Mouse (Mus musculus) c-Kit-positive CD71-negative TER-119-negative erythroid progenitor cells, embryonic 14.5 days (primary cell): ENCODE results near the gene Tmem205.

Experiments
- DNase-seq: peaks from one replicate; pipeline ENCODE4 v3.0.0-alpha.2; 2013; ENCODE audit warnings: low read depth

Gene Tmem205

DNA sequence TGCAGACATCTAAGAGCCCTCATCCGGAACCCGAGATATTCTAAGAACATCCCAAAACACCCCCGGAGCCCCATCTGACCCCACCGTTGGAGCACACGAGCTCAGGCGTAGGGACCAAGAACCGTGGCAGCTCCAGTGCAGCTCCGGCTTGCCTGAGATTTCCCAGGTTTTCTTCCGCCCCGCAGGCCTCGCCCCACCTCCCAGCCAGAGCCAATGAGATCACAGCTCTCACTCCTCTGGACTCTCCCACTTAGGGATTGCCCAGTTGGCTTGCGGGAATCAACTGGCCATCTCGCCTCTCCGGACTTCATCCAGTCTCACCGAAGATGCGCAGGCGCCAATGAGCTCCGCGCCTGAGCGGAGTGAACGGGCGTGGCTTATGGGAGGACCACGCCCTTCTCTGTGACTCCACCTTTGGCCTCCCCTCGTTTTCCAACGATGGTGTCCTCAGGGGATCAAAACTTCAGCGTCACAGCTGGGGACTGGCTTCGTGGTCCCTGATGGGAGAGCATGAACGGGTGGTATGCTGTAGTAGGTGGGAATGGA lies at the start of gene Tmem205, which contains the start of gene Ccdc159:
TSS of gene Tmem205 (minus strand) at position 349 of the 546 bp plus-strand sequence.
TSS of gene Ccdc159 (plus strand) at position 264 of the 546 bp plus-strand sequence.
- peak; percentile 78 for DNase-seq

DNA sequence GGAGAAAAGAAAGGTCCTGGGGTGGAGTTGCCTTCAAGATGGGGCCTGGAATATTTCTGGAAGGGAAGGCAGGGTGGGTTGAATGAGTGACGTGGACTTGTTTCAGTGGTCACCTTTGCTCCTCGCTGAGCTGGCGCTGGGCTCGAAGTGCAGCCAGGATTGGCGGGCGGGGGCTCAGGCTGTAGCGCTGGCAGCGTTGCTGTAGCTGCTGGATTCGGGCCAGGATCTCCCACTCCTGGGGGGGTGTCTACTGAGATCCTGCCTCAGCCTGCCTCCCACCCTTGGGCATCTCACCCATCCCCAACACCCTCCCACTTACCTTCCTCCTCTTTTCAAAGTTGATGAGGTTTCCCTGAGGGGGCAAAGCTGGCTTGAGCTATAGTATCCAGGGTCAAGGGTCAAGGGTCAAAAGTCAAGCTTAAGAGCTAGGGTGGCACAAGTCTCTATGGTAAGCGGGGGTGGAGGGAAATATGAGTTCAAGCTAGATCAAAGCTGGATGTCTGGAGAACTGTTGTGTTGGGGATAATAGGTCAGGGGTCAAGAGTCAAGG lies 49.3 kb upstream of the Tmem205 start:
- no peak for DNase-seq

DNA sequence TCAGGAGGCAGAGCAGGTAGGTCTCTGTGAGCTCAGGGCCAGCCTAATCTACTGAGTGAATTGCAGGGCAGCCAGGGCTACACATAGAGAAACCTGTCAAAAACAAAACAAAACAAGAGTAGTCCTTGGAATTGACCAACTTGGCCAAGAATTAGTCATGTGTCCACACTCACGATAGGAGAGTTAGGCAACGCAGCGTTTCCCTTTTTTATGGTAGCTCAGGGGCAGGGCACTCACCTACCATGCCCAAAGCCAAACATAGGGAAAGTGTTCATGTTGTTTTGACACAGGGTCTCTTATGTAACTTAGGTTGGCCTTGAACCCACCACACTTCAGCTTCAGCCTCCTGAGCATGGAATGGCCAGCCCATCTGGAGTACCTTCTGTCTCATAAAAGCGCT lies 41.9 kb upstream of the Tmem205 start:
- DNase-seq, result no peak

DNA sequence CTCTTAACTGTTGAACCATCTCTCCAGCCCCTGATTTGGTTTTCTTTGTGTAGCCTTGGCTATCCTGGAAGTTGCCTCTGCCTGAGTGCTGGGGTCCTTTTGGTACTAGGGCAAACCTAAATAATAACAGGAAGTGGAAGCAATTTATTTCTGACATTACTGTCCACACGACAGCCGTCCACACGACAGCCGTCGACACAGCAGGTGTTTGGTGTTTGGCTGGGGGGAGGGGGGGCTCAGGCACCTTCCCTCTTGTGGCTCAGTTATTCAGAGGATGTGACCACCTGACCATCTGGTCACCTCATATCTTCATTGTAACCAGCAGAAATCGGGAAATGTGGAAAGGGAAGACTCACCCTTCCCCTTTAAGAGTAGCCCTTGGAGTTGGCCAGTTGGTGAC lies 41.5 kb upstream of the Tmem205 start:
- DNase-seq, result no peak

DNA sequence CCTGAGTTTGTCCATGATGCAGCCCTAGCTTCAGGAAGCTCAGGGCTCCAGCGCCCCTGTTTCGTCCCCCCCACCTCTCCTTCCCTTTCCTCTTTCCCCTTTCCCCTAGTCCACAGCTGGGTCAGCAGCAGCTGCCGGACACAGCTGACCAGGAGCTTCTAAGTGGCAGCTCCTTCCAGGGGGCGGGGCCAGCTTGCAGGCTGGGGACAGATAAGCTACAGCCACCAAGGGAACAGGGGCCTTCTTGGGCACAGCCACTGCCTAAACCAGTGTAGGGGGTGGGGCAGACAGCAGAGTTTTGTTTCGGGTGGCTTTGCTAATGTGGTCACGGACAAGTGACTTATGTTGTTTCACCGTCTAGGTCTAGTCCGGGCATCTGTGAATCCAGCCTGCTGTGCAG lies 36.1 kb upstream of the Tmem205 start, which contains the start of gene Epor:
TSS of gene Epor (minus strand) at position 90 of the 400 bp plus-strand sequence.
- no peak for DNase-seq

DNA sequence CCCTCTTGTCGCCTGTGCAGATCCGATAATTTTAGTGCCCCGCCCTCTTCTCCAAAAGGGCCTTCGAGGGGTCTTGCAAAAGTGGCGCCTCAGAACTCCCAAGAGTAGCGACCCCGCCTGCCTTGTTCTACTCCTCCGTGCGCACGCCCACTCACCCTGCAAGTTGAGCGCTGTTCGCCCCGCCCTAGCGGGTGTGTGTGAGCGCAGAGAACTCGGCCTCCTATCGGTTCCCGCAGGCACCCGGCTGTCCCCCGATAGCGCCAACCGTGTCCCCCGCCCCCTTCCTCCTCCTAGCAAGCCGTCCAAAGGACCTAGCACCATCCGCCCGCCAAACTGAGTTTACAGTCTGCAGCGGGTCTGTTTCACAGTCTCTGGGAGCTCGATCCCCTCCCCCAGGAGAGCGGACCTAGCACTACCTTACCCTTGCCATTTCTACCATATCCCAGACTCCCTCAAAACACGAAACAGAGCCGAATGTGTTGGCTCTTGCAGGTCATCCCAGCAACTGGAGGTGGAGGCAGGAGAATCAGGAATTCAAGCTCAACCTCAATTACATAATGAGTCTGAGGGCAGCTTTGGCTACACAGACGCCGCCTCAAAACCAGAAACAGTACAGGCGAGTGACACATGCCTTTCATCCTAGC lies 35.2 kb upstream of the Tmem205 start:
- peak; percentile 89 for DNase-seq

DNA sequence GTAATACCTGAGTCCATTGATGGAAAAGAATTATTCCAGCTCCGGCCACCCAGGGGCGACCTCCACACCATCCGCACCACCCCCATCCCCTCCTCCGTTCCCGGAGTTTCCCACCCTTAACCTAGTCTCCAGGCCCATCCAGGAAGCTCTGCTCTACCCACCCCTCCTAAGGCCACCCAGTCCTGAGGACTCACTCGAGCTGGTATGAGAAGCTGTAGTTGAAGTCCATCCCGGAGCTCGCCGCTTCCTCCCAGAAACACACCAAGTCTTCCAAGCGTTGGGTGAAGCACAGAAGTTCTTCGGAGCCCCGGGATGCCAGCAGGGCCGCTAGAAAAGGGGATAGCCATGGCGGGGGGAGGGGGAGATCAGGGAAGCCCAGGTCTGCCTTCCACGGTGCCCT lies 34.7 kb upstream of the Tmem205 start:
- DNase-seq, result no peak

DNA sequence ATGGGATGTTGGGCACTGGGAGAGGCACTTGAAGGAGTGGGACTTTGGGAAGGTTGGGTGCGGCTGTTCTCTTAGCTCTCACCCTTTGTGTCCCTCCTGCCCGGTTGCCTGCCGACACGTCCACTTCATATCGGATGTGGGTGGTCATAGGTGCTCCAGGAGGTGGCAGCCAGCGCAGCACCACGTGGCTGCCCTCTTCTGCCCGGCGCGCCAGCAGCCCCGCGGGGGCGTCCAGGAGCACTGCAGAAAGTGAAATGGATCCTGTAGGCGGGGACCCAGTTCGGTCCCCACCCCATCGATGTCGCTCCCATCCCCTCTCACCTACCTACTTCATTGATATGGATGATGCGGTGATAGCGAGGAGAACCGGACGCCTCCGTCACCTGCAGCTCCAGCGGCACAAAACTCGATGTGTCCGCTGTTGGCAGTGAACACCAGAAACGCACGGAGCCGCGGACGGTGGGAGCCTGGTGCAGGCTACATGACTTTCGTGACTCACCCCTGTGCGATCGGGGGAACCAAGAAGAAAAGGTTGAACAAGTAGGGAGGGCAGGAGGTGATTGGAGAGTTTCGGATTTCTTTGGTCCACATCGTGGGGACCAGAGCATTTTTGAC lies 34.1 kb upstream of the Tmem205 start:
- no peak for DNase-seq

DNA sequence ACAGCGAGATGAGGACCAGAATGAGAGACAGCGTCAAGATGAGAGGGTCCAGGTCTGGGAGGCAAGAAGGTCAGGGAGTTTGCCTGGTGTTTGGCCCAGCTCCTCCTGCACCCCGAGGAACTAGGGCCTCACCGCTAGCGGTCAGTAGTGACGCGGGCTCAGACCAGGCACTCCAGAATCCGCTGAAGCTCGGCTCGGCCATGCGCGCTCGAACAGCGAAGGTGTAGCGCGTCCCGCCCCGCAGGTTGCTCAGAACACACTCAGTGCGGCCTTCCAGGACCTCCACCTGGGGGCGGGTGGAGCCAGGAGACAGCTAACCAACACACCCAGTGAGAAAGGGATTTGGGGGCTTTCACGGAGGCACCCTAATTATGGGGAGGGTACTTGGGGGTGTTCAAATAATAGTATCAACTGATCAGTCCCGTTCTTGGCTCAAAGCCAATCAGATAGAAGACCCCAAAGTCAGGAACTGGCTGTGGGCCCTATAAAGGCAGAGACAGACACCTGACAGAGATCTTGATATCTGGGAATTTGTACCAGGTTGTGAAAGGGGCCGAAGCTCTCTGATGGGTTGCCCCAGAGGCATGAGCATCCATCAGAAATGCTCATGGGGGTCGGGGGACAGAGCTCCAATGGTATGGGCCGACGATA lies 33.3 kb upstream of the Tmem205 start:
- no peak for DNase-seq

DNA sequence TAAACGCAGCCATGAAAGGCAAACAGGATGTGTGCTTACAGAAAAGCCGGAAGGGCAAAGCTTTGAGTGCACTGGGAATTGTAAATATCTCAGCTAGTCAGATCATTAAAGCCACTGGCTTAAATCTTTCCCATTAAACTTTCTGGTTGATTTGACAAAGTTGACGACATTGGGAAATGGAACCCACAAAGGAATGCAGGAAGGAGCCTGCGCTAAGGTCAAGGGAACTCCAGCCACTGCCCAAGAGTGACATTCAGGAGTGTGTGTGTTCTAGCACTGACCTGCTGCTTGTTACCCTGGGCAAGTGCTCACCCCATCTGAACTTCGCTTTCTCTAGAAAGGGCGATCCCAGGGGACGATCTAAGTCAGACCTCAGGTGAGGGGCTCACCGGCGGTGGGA lies 32.8 kb upstream of the Tmem205 start:
- DNase-seq, result no peak

DNA sequence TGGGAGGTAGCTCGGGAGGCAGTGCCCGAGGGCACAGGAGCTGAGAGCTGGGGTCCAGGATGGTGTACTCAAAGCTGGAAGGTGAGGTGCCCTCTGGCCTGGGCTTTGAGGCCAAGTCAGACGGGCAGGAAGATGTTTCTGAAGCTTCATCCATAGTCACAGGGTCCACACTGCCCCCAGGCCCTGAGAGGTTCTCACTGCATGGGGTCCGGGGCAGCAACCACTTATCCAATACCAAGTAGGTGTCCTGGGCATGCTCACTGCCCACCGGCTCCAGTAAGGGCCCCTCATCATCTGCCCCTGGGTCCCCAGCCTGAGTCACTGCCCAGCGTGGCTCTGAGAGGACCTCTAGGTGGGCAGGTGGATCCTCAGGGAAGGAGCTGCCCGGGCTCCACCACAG lies 31.9 kb upstream of the Tmem205 start:
- no peak for DNase-seq

DNA sequence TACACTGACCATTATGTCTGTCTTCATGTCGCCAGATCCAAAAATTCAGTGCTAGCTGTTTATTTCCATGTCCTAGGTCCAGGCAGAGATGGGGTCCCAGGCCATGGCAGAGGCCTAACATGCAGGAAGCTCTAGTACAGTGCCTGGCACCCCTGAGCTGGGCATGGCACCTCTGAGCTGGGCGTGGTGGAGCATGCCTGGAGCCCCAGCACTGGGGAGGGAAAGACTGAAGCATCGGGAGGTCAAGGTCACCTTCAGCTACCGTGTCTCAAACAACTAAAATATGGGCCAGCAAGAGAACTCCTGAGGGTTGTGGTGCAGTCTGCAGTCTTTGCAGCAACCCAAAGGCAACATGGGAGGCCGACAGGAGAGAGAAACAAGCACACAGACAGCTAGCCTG lies 31.0 kb upstream of the Tmem205 start:
- DNase-seq, result no peak

DNA sequence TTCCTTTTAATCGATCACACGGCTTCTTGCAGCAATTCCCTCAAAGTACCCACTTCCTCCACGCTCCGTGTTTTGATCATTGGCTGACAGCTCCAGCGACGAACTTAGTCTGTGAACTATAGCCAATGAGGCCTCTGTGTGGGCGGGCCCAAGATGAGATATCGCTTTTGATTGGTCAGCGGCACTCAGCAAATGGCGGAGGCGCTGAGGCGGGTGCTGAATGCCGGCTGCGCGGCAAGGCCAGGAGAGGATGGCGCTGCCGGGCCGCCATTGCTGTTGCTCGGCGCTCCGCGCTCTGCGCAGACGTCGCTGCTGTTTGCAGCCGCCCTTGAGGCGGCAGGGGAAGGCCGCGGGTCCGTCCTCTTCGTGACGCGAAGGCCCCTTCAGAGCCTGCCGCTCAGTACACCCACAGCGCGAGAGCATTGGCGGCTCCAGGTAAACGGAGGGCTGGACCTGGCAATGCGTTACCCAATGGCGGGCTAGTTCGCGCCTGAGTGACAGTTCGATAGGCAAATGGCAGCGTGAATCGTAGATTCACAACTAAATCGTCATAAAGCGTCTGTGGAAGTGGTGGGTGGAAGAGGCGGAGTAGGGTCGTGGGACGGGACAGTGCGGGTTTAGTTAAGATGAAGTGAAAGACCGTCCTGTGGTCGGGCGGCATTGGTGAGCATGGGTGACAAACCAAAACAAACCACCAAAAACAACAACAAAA lies 28.4 kb upstream of the Tmem205 start, which contains the start of gene Swsap1:
TSS of gene Swsap1 (plus strand) at position 186 of the 712 bp plus-strand sequence.
- DNase-seq, result peak; percentile 99

DNA sequence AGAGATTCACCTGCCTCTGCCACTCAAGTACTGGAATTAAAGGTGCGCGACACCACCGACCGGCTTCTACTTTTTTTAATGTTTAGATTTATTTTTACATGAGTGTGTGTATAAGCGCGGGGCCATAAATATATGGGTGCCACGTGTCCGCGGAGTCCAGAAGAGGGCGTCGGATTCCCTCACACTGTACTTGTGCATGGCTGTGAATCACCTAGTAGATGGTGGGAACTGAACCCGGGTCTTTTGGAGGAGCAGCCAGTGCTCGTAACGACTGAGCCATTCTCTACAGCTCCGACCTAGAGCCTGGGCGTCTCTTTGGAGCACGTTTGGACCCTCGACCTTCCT lies 27.8 kb upstream of the Tmem205 start:
- DNase-seq, result no peak

DNA sequence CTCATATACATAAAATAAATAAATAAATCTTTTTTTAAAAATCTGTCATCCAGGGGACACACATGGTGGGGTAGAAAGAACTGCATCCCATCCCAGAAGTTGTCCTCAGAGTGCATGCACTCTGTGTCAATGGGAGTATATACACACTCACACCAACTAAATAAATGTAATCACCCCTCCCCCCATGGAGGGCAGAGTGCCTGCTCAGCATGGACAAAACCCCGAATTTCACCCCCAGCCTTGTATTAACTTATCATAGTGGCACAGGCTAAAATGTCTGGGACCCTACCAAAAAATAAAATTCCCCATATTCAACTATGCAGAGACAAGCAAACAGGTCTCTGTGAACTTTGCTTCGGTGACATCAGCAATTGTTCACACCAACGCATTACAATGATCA lies 27.3 kb upstream of the Tmem205 start:
- DNase-seq, result no peak

DNA sequence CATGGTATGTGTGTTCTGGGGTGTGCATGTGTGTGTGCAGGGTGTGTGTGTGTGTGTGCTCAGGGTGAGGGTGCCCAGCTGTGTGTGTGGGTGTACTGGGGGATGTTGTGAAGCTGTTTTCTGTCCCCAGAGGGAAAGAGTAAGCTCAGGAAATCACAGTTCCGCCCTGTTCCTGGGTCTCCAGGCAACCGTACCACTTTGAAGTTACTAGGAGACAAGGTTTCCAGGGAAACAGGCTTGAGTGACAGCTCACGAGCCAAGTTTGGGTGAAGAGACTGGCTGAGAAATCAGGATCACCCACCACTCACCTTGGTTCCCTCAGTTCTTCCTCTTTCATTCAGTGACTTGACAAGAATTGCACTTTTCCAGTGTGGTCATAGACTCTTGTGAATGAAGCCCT lies 26.2 kb upstream of the Tmem205 start:
- DNase-seq, result no peak

DNA sequence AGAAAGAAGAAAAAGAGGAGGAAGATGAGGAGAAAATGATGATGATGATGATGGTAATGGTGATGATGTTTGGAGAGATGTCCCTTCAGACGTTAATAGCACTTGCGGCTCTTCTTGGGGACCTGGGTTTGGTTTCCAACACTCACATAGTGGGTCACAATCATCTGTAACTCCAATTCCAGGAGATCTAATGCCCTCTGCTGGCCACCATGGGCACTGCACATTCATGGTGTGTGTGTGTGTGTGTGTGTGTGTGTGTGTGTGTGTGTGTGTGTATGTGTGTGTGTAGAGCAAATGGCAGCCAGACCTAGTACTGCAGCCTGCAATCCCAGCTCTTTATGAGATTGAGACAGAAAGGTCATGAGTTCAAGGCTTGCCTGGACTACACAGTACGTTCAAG lies 24.6 kb upstream of the Tmem205 start:
- DNase-seq, result no peak

DNA sequence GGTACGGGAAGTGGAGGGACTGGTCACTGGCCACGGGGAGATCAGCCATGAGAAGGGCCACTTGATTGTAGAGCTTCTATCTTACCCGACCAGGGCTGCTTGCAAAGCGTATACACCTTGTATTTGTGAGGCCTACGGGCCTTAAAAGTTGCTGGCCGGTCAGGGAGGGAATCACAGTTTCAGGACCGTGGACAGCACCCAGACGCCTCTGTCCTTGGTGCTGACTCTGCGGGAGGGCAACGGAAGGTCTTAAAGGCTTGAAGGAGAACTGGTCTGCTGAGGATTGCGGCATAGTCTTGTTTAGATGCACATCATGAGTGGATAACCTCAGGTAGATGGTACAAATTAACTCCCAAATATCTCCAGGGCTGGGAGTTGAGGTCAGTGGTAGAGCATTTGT lies 23.0 kb upstream of the Tmem205 start:
- peak; percentile 70 for DNase-seq

DNA sequence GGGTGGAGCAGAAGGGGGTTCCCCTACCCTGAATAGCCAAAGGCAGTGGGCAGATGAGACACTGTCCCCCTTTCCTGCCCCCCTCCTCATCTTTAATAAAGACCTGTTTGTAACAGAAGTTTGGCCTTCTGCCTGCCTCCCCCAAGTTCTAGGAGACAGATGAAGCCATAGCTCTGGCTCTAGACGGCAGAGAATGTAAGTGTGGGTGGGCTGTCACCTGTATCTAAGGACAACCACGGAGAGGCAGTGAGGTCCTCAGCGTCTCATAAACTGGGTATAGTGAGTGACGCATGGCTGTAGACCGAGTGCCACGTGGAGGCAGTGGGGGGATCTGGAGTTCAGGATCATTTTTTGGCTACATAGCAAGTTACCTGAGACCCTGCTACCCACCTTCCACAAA lies 21.4 kb upstream of the Tmem205 start:
- no peak for DNase-seq

DNA sequence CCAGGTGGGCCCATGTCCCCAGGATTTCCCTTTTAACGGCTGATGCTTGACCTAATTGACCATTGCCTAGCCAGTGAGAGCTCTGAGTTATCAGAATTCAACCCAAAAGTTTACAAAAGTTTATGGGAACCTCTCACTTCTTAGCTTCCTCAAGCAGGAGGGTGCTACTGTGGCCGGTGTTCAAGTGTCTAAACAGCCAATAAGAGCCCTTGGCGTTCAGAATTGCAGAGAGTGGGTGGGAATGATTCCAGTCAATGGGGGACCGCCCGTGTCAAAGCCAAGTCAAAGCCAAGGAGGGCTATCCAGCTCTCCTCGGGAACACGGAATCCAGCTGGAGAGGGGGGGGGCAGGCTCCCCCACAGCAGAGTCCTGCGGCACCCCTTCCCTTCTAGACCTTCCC lies 20.8 kb upstream of the Tmem205 start:
- DNase-seq, result no peak

DNA sequence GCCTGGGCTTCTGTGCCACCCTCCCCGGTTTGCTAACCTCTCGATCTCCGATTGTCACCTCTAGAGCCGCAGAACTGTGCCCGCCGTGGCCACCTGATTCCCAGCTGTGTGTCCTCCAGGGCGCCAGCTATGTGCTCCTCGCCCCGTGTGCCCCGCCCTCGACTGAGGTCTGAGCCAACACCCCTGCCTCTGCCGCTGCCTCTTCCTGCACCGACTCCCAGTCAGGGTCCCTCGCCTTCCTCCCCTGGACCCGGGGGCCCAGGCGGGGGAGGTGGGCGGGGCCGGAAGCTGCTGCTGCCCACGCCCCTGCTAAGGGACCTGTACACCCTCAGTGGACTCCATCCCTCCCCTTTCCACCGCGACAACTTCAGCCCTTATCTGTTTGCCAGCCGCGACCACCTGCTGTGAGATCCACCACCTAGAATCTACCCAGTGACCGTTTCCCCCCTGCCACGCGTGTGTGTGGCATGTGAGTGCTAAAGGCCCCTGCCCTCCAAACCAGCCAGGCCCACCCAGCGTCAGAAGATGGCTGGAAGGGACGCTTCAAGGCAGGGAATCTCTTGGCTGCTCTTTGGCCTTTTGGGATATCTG lies 20.3 kb upstream of the Tmem205 start:
- no peak for DNase-seq

DNA sequence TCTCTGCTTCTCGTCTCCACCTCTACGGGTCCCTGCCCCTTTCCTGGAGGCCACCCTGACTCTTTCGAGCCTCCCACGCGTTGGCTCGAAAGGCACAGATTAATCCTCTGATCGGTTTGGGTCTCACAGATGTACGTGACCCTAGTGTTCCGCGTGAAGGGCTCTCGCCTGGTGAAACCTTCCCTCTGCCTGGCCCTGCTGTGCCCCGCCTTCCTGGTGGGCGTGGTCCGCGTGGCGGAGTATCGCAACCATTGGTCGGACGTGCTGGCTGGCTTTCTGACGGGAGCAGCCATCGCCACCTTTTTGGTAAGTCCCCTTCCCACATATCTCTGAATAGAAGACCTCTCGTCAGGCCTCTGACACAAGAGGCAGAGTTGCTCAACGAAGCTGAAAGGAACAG lies 16.9 kb upstream of the Tmem205 start:
- DNase-seq, result no peak
